Mouse (Mus musculus) ovary, postnatal 36 days (tissue): ENCODE measurements around the gene Duxf3.
"Not testable (repeated sequence)": the region's sequence is repeated elsewhere in the genome, so short reads cannot be mapped to it uniquely, and the experiment has no call there.

Experiments
- DNase-seq: peaks from one replicate; pipeline ENCODE4 v3.0.0; 2022; ENCODE audit warnings: low spot score, mixed read lengths

The Duxf3 gene

DNA sequence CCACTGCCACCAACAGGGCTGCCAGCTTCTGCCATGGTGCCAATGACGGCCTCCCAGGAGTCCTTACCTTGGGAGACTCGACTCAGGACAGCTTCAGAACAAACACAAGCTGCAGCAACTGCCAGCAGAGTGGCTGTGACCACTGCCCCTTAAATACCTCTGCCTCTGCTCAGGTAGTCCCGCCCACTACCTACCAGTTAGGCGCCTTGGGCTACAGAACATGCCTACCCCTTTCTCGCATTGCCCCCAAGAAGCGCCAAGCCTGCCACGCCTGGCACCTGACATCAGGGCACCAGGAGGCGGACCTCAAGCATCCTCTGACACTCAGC is at the start of gene Duxf3:
TSS of gene Duxf3 (minus strand) at position 35 of the 329 bp plus-strand sequence.
- DNase-seq: not testable (repeated sequence)

DNA sequence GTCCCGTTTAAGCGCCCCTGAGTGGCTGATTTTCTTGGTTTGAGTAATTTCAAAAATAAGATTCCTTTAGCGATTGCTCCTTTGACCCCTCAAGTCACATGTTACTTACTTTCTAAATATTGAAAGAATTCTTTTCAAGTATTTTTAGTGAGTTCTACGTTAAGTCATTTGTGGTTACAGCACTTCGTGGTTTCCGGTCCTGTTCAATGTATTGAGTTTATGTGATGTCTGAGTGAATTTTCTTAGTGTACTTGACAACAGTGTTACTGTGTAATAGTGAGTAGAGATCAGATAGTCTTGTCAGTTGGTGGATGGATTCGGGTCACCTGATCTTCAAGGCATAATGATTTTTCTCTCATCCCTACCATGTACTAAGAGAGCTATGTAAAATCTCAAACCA is 49.8 kb upstream of the Duxf3 start:
- DNase-seq: no peak

DNA sequence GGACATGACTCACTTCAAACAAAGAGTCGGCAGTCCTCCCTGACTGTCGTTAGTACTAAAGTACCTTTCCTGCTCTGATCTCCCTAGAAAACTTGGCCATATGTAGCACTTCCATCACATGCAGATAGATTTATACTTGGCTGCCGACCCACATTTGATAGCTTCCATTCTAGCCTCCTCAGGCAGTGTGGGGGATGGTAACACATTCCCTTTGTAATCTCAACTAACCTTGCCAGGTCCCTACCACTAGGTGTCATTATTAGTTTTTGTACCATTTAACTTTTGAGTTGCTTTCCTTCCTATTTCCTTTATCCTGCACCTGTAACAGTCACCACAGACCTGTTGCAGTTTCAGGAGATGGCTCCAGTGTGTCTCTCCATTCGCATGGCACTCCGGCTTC is 26.0 kb upstream of the Duxf3 start:
- DNase-seq: no peak

DNA sequence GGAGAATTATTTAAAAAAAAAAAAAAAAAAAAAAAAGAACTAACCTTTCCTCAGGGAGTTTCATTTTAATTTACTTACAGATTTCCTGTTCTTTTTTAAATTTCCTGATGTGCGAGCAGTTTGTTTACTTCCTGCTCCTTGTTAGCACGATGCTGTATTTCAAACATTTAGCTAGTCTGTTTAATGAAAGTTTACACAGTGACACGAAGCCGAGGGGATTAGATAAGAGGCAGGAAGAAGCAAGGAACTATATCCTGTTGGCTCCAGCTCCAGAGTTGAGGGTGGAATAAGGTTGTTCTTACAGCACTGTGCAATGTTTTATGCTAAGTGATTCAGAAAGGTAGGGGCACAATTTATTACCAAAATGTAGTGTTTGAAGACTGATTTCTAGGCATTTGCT is 23.5 kb upstream of the Duxf3 start:
- DNase-seq: no peak

GRCm38 (mm10) chr10:58255213-58255892 is 22.9 kb upstream of the Duxf3 start, which contains the start of gene Gcc2:
Gcc2 (plus strand) TSS chr10:58255497.
- DNase-seq: peak; percentile 91

GRCm38 (mm10) chr10:58254635-58255175 is 22.2 kb upstream of the Duxf3 start:
- no peak for DNase-seq

DNA sequence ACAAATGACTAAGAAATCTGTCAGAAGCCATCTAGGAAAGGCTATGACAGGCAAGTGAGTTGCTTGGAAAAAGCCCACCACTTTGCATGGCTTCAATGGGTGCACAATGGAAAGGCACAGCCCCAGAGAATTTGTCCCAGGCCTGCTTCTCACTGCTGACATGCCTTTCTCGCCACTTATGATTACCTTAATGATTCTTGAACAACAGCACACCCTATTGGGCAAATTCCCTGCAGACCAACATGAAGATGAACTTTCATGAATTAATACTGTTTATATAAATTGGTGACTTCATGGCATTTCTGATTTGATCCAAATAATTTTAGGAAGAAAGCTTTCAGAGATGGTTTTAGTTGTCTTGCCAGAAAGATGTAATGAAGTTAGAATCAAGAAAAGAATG is 17.1 kb upstream of the Duxf3 start:
- DNase-seq: no peak

GRCm38 (mm10) chr10:58238984-58239740 is 6.7 kb upstream of the Duxf3 start:
- peak; percentile 59 for DNase-seq

GRCm38 (mm10) chr10:58236613-58237012 is 4.1 kb upstream of the Duxf3 start, which contains the start of gene Gm4981:
Gm4981 (minus strand) TSS chr10:58236701.
- DNase-seq: no peak

DNA sequence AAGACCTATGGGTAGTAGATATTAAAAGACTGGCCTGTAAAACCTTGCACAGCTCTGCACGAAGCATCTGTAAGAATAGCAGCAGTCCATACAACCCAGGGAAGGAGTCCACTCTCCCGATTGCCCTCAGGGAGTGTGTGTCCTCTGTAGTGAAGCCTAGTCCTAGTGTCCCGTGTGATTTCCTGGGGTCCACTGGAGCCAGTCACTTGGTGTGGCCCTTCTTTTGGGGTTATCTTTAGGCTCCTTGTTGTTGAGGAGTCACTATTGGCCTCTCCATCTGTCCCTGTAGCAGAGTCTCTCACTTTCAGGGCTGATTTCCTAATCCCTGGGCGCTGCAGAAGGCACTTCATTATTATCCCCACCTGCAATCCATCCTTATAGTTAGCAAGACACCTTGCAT is 2.5 kb upstream of the Duxf3 start:
- not testable (repeated sequence) for DNase-seq

GRCm38 (mm10) chr10:58233740-58234121 is 1.3 kb upstream of the Duxf3 start:
- DNase-seq: not testable (repeated sequence)

GRCm38 (mm10) chr10:58233054-58233739 is 722 bp upstream of the Duxf3 start:
- not testable (repeated sequence) for DNase-seq

DNA sequence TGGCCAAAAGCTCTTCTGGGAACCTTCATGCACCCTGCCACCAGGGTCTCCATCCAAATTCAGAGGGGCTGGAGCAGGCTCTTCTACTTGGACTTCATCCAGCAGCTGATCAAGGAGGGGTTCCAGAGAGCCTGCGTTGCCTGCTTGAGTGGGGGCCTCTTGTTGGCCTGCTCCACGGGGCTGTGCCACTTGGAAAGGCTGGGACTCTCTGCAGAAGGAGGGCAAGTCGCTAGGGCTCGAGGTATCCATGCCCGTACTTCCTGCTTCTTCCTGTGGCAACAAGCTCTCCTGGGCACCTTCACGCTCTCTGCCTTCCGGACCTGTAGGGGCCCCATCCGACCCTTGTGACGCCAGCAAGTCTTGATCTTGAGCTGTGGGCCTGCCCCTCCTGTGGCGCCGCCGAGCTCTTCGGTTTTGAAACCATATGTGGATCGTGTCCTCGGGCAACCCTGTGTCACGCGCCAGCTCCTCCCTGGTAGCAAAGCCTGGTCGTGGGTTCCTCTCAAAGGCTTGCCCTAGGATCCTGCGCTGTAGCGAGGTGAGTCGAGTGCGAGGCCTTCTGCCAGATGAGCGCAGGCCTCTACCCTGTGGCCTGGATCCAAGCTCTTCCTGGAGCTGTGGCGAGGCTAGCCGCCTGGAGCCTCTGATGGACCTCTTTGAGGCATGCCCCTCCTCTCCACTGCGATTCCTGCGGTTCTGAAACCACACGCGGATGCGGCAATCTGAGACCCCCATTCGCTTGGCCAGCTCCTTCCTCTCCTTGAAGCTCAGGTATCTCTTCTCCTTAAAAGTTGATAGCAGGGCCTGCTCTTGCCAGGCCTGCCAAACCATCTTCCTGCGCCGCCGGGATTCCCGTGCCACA is 465 bp downstream of the Duxf3 start:
- peak; percentile 77 for DNase-seq

GRCm38 (mm10) chr10:58231088-58231487 is 1.4 kb downstream of the Duxf3 start:
- peak; percentile 35 for DNase-seq

DNA sequence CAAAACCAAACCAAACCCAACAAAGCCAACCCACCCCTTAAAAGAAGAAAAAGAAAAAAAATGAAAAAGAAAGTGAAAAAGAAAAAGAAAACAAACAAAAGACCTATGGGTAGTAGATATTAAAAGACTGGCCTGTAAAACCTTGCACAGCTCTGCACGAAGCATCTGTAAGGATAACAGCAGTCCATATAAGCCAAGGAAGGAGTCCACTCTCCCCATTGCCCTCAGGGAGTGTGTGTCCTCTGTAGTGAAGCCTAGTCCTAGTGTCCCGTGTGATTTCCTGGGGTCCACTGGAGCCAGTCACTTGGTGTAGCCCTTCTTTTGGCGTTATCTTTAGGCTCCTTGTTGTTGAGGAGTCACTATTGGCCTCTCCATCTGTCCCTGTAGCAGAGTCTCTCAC is 2.5 kb downstream of the Duxf3 start:
- not testable (repeated sequence) for DNase-seq

DNA sequence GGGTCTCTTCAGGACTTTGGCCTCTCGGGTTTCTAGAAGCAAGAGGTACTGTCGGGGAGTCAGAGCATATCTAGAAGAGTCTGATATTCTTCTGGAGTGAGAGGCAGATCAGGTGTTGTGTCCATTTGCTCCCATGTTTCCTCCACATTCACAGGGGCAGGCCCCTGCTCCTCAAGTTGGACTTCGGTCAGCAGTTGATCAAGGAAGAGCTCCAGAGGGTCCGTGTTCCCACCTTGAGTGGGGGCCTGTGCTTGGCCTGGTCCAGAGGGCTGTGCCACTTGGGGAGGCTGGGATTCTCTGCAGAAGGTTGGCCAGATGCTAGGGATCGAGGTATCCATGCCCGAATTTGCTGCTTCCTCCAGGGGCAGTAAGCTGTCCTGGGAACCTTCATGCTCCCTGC is 4.7 kb downstream of the Duxf3 start:
- DNase-seq: peak; percentile 53

- DNase-seq: not testable (repeated sequence)
Measured at GRCm38 (mm10) chr10:58226357-58226756, 6.1 kb downstream of the Duxf3 start.

GRCm38 (mm10) chr10:58224827-58225785 is 7.4 kb downstream of the Duxf3 start, which contains the start of gene AW822073:
AW822073 (minus strand) TSS chr10:58224930.
- DNase-seq: peak; percentile 49

- peak; percentile 70 for DNase-seq
Measured at GRCm38 (mm10) chr10:58223972-58224805, 8.3 kb downstream of the Duxf3 start.
